Mouse (Mus musculus) adrenal gland, postnatal 4 days (tissue): Measurements from ENCODE around the gene Abca3. TPM values are rescaled to one million over a fixed set of nuclear protein-coding genes. Genes with fewer than 3 reads are reported as not detected.

Experiments used
- DNase-seq, 2 experiments: peaks; one replicate each; pipeline ENCODE4 v3.0.0; 2021 to 2022; ENCODE audit warnings: low spot score in 2 of 2, mixed read lengths in 2 of 2
- long read RNA-seq, 2 experiments: library from polyadenylated mRNA; stranded (forward); transcript quantifications; one replicate each; pipeline ENCODE4 v2.0.0; 2021
- total RNA-seq, 2 experiments: library from RNA; stranded (reverse); gene quantifications; 2 replicates each; pipeline ENCODE4 v1.2.3; 2021

The Abca3 gene
- 10 to 100 TPM; 27.2 to 38.5 TPM for total RNA-seq
- long read RNA-seq, experiment 1, partial matches to known transcripts, result 7 of 8 reads
- long read RNA-seq, experiment 1, other reads (novel, unspliced or antisense), result 1 of 8 reads
- long read RNA-seq, experiment 2, partial matches to known transcripts, result 15 of 21 reads
- long read RNA-seq, experiment 2, other reads (novel, unspliced or antisense), result 6 of 21 reads

GRCm38 (mm10) chr17:24351760-24352357, at the start of gene Abca3:
Gene Abca3 (plus strand): TSS chr17:24351950.
- DNase-seq, result peak; percentile 82 to 88

GRCm38 (mm10) chr17:24307500-24307899, 44.2 kb upstream of the Abca3 start:
- peak in 1 of 2 experiments; percentile 12 for DNase-seq

- no peak for DNase-seq
Observed at GRCm38 (mm10) chr17:24320826-24321225, 30.9 kb upstream of the Abca3 start.

GRCm38 (mm10) chr17:24325051-24325450, 26.7 kb upstream of the Abca3 start:
- no peak for DNase-seq

- no peak for DNase-seq
Observed at GRCm38 (mm10) chr17:24327656-24328055, 24.1 kb upstream of the Abca3 start.

GRCm38 (mm10) chr17:24344672-24345071, 7.1 kb upstream of the Abca3 start:
- no peak for DNase-seq

GRCm38 (mm10) chr17:24346831-24347230, 4.9 kb upstream of the Abca3 start:
- no peak for DNase-seq

GRCm38 (mm10) chr17:24349176-24349575, 2.6 kb upstream of the Abca3 start:
- no peak for DNase-seq

- no peak for DNase-seq
Observed at GRCm38 (mm10) chr17:24350926-24351759, 607 bp upstream of the Abca3 start, which contains the start of gene Abca17. Gene Abca17 (minus strand): TSS chr17:24351068.

- no peak for DNase-seq
Observed at GRCm38 (mm10) chr17:24352370-24353194, 832 bp downstream of the Abca3 start.

GRCm38 (mm10) chr17:24353960-24354359, 2.2 kb downstream of the Abca3 start:
- DNase-seq, result no peak

GRCm38 (mm10) chr17:24355284-24355683, 3.5 kb downstream of the Abca3 start:
- DNase-seq, result no peak

GRCm38 (mm10) chr17:24359006-24359405, 7.3 kb downstream of the Abca3 start:
- DNase-seq, result no peak

- no peak for DNase-seq
Observed at GRCm38 (mm10) chr17:24359903-24360302, 8.2 kb downstream of the Abca3 start.

GRCm38 (mm10) chr17:24360841-24361240, 9.1 kb downstream of the Abca3 start:
- no peak for DNase-seq

- DNase-seq, result no peak
Observed at GRCm38 (mm10) chr17:24361291-24361690, 9.5 kb downstream of the Abca3 start.

- DNase-seq, result no peak
Observed at GRCm38 (mm10) chr17:24362527-24362926, 10.8 kb downstream of the Abca3 start.

GRCm38 (mm10) chr17:24364461-24364860, 12.7 kb downstream of the Abca3 start:
- no peak for DNase-seq

- no peak for DNase-seq
Observed at GRCm38 (mm10) chr17:24365863-24366262, 14.1 kb downstream of the Abca3 start.

GRCm38 (mm10) chr17:24375094-24375712, 23.5 kb downstream of the Abca3 start:
- no peak for DNase-seq

- no peak for DNase-seq
Observed at GRCm38 (mm10) chr17:24375886-24376285, 24.1 kb downstream of the Abca3 start.
